Mouse (Mus musculus): ENCODE measurements around the gene Krtap5-1. TPM values are rescaled to one million over a fixed set of nuclear protein-coding genes. Genes with fewer than 3 reads are reported as not detected.

Krtap5-1 gene
- polyA plus RNA-seq (2012; fragmentation: generic; extraction: Trizol) = not detected

DNA sequence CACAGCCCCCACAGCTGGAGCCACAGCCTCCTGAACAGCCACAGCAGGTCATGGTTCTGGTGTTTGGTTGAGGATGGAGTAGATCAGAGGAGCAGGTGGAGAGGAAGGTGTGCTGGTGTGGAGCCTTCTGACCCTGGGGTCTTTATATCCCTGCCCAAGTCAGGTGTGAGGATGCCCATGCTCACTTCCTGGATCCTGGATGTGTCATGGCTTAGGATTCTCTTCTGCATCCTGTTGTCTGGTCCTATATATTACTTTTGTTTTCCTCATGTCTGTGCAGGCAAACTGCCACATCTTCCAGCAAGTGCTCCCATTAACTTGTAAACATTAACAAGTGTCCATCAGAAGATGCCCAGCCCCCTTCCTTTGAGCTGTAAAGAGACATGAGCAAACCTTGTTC, at the start of gene Krtap5-1:
TSS of gene Krtap5-1 (minus strand) at position 101 of the 400 bp plus-strand sequence.

DNA sequence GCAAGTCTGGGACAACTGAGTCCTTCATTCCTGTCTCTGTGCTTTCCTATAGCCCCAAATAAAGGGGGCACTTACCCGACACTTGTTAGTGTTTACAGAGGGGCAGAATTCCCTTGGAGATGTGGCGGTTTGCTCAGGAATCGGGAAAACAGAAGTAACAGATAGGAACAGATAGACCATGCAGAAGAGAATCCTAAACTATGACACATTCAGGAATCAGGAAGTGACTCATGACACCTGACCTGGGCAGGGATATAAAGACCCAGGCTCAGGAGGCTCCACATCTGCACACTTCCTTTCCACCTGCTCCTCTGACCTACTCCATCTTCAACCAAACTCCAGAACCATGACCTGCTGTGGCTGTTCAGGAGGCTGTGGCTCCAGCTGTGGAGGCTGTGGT, 6.3 kb upstream of the Krtap5-1 start, which contains the start of gene Krtap5-4:
TSS of gene Krtap5-4 (plus strand) at position 301 of the 400 bp plus-strand sequence.

DNA sequence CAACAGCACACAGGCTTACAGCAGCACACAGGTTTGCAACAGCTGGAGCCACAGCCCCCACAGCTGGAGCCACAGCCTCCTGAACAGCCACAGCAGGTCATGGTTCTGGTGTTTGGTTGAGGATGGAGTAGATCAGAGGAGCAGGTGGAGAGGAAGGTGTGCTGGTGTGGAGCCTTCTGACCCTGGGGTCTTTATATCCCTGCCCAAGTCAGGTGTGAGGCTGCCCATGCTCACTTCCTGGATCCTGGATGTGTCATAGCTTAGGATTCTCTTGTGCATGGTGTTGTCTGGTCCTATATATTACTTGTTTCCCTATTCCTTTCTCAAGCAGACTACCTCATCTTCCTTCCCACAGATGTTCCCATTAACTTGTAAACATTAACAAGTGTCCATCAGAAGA, 22.7 kb downstream of the Krtap5-1 start, which contains the start of gene Gm4559:
TSS of gene Gm4559 (minus strand) at position 101 of the 400 bp plus-strand sequence.

DNA sequence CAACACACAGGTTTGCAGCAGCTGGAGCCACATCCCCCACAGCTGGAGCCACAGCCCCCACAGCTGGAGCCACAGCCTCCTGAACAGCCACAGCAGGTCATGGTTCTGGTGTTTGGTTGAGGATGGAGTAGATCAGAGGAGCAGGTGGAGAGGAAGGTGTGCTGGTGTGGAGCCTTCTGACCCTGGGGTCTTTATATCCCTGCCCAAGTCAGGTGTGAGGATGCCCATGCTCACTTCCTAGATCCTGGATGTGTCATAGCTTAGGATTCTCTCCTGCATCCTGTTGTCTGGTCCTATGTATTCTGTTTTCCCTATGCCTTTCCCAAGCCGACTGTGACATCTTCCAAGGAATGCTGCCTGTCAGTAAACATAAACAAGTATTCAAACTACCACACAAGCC, 38.7 kb downstream of the Krtap5-1 start, which contains the start of gene Gm2431:
TSS of gene Gm2431 (minus strand) at position 101 of the 400 bp plus-strand sequence.

Other genes starting within 250 kb of the Krtap5-1 start
- gene Mob2, start 236.1 kb downstream of the Krtap5-1 start, polyA plus RNA-seq (2012; fragmentation: generic; extraction: Trizol) = 10 to 100 TPM; 15.6 to 37.1 TPM
- gene Dusp8, start 201.3 kb downstream of the Krtap5-1 start, polyA plus RNA-seq (2012; fragmentation: generic; extraction: Trizol) = under 1 TPM; 0.79 to 0.83 TPM
- not detected for gene Gm45618, start 176.4 kb downstream of the Krtap5-1 start, polyA plus RNA-seq (2012; fragmentation: generic; extraction: Trizol)
- gene Gm39115, start 161.1 kb downstream of the Krtap5-1 start, polyA plus RNA-seq (2012; fragmentation: generic; extraction: Trizol) = not detected
- gene Gm45337, start 152.5 kb downstream of the Krtap5-1 start, polyA plus RNA-seq (2012; fragmentation: generic; extraction: Trizol) = not detected
- gene Gm29735, start 140.0 kb downstream of the Krtap5-1 start, polyA plus RNA-seq (2012; fragmentation: generic; extraction: Trizol) = not detected
- gene Gm4553, start 131.4 kb downstream of the Krtap5-1 start, polyA plus RNA-seq (2012; fragmentation: generic; extraction: Trizol) = not detected
- not detected for gene Krtap5-2, start 121.1 kb downstream of the Krtap5-1 start, polyA plus RNA-seq (2012; fragmentation: generic; extraction: Trizol)
- gene Gm10153, start 106.7 kb downstream of the Krtap5-1 start, polyA plus RNA-seq (2012; fragmentation: generic; extraction: Trizol) = not detected
- not detected for gene Krtap5-3, start 95.8 kb downstream of the Krtap5-1 start, polyA plus RNA-seq (2012; fragmentation: generic; extraction: Trizol)
- not detected for gene Gm7579, start 85.3 kb downstream of the Krtap5-1 start, polyA plus RNA-seq (2012; fragmentation: generic; extraction: Trizol)
- gene Krtap5-5, start 67.1 kb downstream of the Krtap5-1 start, polyA plus RNA-seq (2012; fragmentation: generic; extraction: Trizol) = not detected
- gene Gm40460, start 56.0 kb downstream of the Krtap5-1 start, polyA plus RNA-seq (2012; fragmentation: generic; extraction: Trizol) = not detected
- gene Gm2431, start 38.8 kb downstream of the Krtap5-1 start, polyA plus RNA-seq (2012; fragmentation: generic; extraction: Trizol) = not detected
- gene Gm4559, start 22.8 kb downstream of the Krtap5-1 start, polyA plus RNA-seq (2012; fragmentation: generic; extraction: Trizol) = not detected
- gene Krtap5-4, start 6.4 kb upstream of the Krtap5-1 start, polyA plus RNA-seq (2012; fragmentation: generic; extraction: Trizol) = not detected
- gene Ifitm10, start 76.6 kb upstream of the Krtap5-1 start, polyA plus RNA-seq (2012; fragmentation: generic; extraction: Trizol) = 1 to 10 TPM; 2.0 to 4.2 TPM
- under 1 TPM; 0.12 to 0.13 TPM for gene Gm49369, start 85.5 kb upstream of the Krtap5-1 start, polyA plus RNA-seq (2012; fragmentation: generic; extraction: Trizol)
- gene Ctsd, start 90.9 kb upstream of the Krtap5-1 start, polyA plus RNA-seq (2012; fragmentation: generic; extraction: Trizol) = 100 to 1,000 TPM; 348 to 485 TPM
- gene Syt8, start 137.7 kb upstream of the Krtap5-1 start, polyA plus RNA-seq (2012; fragmentation: generic; extraction: Trizol) = 1 to 10 TPM; 1.6 TPM
- gene Tnni2, start 144.7 kb upstream of the Krtap5-1 start, polyA plus RNA-seq (2012; fragmentation: generic; extraction: Trizol) = 1 to 10 TPM in 1 of 2 experiments, under 1 TPM in 1; 0.35 to 2.5 TPM
- gene Lsp1, start 163.7 kb upstream of the Krtap5-1 start, polyA plus RNA-seq (2012; fragmentation: generic; extraction: Trizol) = 10 to 100 TPM; 10.9 to 46.7 TPM
- gene Tnnt3, start 201.7 kb upstream of the Krtap5-1 start, polyA plus RNA-seq (2012; fragmentation: generic; extraction: Trizol) = 1 to 10 TPM in 1 of 2 experiments, under 1 TPM in 1; 0.05 to 2.6 TPM
- 100 to 1,000 TPM; 104 to 105 TPM for gene Mrpl23, start 235.6 kb upstream of the Krtap5-1 start, polyA plus RNA-seq (2012; fragmentation: generic; extraction: Trizol)

Data from C3H10T1/2 (cell line).